Mouse (Mus musculus): ENCODE data around the gene Alad. TPM values are rescaled to one million over a fixed set of nuclear protein-coding genes. Genes with fewer than 3 reads are reported as not detected.

The Alad gene
- polyA plus RNA-seq, 1 experiment = 75.9 TPM

DNA sequence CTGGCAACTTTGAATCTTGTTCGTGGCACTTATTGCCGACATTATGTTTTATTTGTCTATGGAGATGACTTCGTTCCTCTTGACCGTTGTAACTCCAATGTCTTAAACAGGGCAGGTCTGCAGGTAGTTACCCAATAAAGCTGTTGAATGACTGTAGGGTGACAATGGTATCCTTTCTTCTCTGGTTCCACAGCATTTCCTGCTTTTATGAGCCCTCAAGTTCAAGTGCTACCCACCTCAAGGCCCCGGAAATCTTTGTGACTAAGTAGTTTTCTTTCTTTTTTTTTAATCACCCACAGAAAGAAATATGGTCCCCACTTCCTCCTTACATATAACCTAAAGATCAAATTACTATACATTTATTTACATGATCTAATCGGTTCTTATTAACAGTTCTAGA is 43.9 kb downstream of the Alad start:
- TF ChIP-seq CTCF (IDR thresholded peaks at IDR 0.05; ENCODE audit: borderline replicate concordance, control insufficient read depth, extremely low read depth, insufficient read depth, low read length, poor library complexity) (no peak), POLR2A (IDR thresholded peaks at IDR 0.05; ENCODE audit: control insufficient read depth, extremely low read depth, insufficient read depth, low read length, poor library complexity) (no peak)
- Histone ChIP-seq H3K27me3 (ENCODE audit: control insufficient read depth, insufficient read depth, low read length) (no peaks in the 10 kb centered on the region), H3K36me3 (ENCODE audit: control insufficient read depth, insufficient read depth, low read length) (no peaks in the 10 kb centered on the region), H3K4me1 (replicated peaks; ENCODE audit: control insufficient read depth, insufficient read depth, low read length) (peaks cover 22% of the 10 kb centered on the region), H3K4me3 (ENCODE audit: control insufficient read depth, insufficient read depth, low read length) (no peak overlapping the region), H3K27ac (ENCODE audit: control insufficient read depth, insufficient read depth, low read length) (peak overlapping the region; percentile 88; the same call in 1 of the 2 replicates)
- WGBS = 29% methylated on average over 6 of the region's 6 CpGs
- DNase-seq = peak; percentile 27

GRCm38 (mm10) chr4:62475131-62475530 is 44.6 kb downstream of the Alad start:
- WGBS = 26% methylated on average over 2 of the region's 2 CpGs
- TF ChIP-seq POLR2A (IDR thresholded peaks at IDR 0.05; ENCODE audit: control insufficient read depth, extremely low read depth, insufficient read depth, low read length, poor library complexity) (no peak), CTCF (IDR thresholded peaks at IDR 0.05; ENCODE audit: borderline replicate concordance, control insufficient read depth, extremely low read depth, insufficient read depth, low read length, poor library complexity) (no peak)
- Histone ChIP-seq H3K36me3 (ENCODE audit: control insufficient read depth, insufficient read depth, low read length) (no peaks in the 10 kb centered on the region), H3K27ac (ENCODE audit: control insufficient read depth, insufficient read depth, low read length) (peak overlapping the region; percentile 88), H3K4me3 (ENCODE audit: control insufficient read depth, insufficient read depth, low read length) (no peak overlapping the region), H3K27me3 (ENCODE audit: control insufficient read depth, insufficient read depth, low read length) (no peaks in the 10 kb centered on the region), H3K4me1 (replicated peaks; ENCODE audit: control insufficient read depth, insufficient read depth, low read length) (peaks cover 24% of the 10 kb centered on the region)
- DNase-seq = peak; percentile 35

DNA sequence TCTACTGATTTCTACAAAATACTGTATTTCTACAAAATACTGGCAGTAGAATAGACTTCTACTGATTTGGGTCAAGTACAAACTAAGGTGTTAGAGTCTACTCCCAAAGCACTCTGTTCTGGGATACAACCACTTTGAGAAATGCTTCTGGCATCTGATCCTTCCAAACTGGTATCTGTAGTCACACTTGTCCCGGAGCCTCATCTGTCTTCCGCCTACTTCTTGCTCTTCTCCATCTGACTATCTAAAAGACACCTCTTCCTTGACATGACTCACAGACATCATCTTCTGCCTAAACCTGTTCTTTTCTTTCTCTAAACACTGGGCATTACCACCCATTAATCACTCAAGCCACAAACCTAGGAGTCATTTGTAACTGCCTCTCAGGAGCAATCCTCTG is 47.6 kb downstream of the Alad start:
- Histone ChIP-seq H3K4me1 (replicated peaks; ENCODE audit: control insufficient read depth, insufficient read depth, low read length) (peaks cover 16% of the 10 kb centered on the region), H3K27ac (ENCODE audit: control insufficient read depth, insufficient read depth, low read length) (no peak overlapping the region), H3K36me3 (ENCODE audit: control insufficient read depth, insufficient read depth, low read length) (no peaks in the 10 kb centered on the region), H3K4me3 (ENCODE audit: control insufficient read depth, insufficient read depth, low read length) (no peak overlapping the region), H3K27me3 (ENCODE audit: control insufficient read depth, insufficient read depth, low read length) (no peaks in the 10 kb centered on the region)
- 92% methylated on average over 2 of the region's 2 CpGs for WGBS
- no peak for DNase-seq
- no peak for TF ChIP-seq CTCF (IDR thresholded peaks at IDR 0.05; ENCODE audit: borderline replicate concordance, control insufficient read depth, extremely low read depth, insufficient read depth, low read length, poor library complexity)
- TF ChIP-seq POLR2A (IDR thresholded peaks at IDR 0.05; ENCODE audit: control insufficient read depth, extremely low read depth, insufficient read depth, low read length, poor library complexity) = no peak

GRCm38 (mm10) chr4:62470598-62471051 is 49.1 kb downstream of the Alad start, which contains the start of gene Wdr31:
Wdr31 (minus strand) TSS chr4:62470896.
- Histone ChIP-seq H3K27me3 (ENCODE audit: control insufficient read depth, insufficient read depth, low read length) (no peaks in the 10 kb centered on the region), H3K4me1 (replicated peaks; ENCODE audit: control insufficient read depth, insufficient read depth, low read length) (peaks cover 8% of the 10 kb centered on the region), H3K27ac (ENCODE audit: control insufficient read depth, insufficient read depth, low read length) (no peak within 1 kb of the TSS), H3K4me3 (ENCODE audit: control insufficient read depth, insufficient read depth, low read length) (peak within 1 kb of the TSS; percentile 53), H3K36me3 (ENCODE audit: control insufficient read depth, insufficient read depth, low read length) (no peaks in the 10 kb centered on the region)
- TF ChIP-seq POLR2A (IDR thresholded peaks at IDR 0.05; ENCODE audit: control insufficient read depth, extremely low read depth, insufficient read depth, low read length, poor library complexity) (no peak), CTCF (IDR thresholded peaks at IDR 0.05; ENCODE audit: borderline replicate concordance, control insufficient read depth, extremely low read depth, insufficient read depth, low read length, poor library complexity) (no peak)
- WGBS = 2% methylated on average over 30 of the region's 30 CpGs
- peak; percentile 78 for DNase-seq

GRCm38 (mm10) chr4:62468158-62468557 is 51.6 kb downstream of the Alad start:
- Histone ChIP-seq H3K4me3 (ENCODE audit: control insufficient read depth, insufficient read depth, low read length) (no peak overlapping the region), H3K27me3 (ENCODE audit: control insufficient read depth, insufficient read depth, low read length) (no peaks in the 10 kb centered on the region), H3K36me3 (ENCODE audit: control insufficient read depth, insufficient read depth, low read length) (no peaks in the 10 kb centered on the region), H3K4me1 (replicated peaks; ENCODE audit: control insufficient read depth, insufficient read depth, low read length) (peaks cover 3% of the 10 kb centered on the region), H3K27ac (ENCODE audit: control insufficient read depth, insufficient read depth, low read length) (no peak overlapping the region)
- no peak for TF ChIP-seq POLR2A (IDR thresholded peaks at IDR 0.05; ENCODE audit: control insufficient read depth, extremely low read depth, insufficient read depth, low read length, poor library complexity)
- TF ChIP-seq CTCF (IDR thresholded peaks at IDR 0.05; ENCODE audit: borderline replicate concordance, control insufficient read depth, extremely low read depth, insufficient read depth, low read length, poor library complexity) = no peak
- WGBS = 96% methylated on average over 1 of the region's 1 CpGs
- no peak for DNase-seq

DNA sequence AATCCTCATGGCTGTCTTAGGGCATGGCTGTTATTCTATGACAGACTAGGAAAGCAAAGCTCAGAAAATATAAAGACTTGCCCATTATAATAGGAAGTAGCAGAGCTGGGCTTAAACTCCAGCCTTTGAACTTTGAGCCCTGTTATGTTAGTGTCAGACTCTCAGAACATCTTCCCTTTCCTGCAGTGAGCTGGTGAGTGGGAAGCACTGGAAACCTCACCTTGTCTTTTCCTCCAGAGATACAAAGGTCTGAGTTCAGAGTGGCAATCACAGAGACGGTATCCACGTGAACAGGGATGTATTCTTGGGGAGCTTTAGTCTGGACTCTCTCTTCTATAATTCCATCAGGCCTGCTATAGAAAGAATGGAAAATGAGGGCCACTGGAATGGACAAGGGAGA is 56.6 kb downstream of the Alad start:
- 96% methylated on average over 2 of the region's 2 CpGs for WGBS
- Histone ChIP-seq H3K4me3 (ENCODE audit: control insufficient read depth, insufficient read depth, low read length) (no peak overlapping the region), H3K27me3 (ENCODE audit: control insufficient read depth, insufficient read depth, low read length) (no peaks in the 10 kb centered on the region), H3K4me1 (replicated peaks; ENCODE audit: control insufficient read depth, insufficient read depth, low read length) (no peaks in the 10 kb centered on the region), H3K36me3 (ENCODE audit: control insufficient read depth, insufficient read depth, low read length) (no peaks in the 10 kb centered on the region), H3K27ac (ENCODE audit: control insufficient read depth, insufficient read depth, low read length) (no peak overlapping the region)
- TF ChIP-seq POLR2A (IDR thresholded peaks at IDR 0.05; ENCODE audit: control insufficient read depth, extremely low read depth, insufficient read depth, low read length, poor library complexity) (no peak), CTCF (IDR thresholded peaks at IDR 0.05; ENCODE audit: borderline replicate concordance, control insufficient read depth, extremely low read depth, insufficient read depth, low read length, poor library complexity) (no peak)
- DNase-seq = no peak

DNA sequence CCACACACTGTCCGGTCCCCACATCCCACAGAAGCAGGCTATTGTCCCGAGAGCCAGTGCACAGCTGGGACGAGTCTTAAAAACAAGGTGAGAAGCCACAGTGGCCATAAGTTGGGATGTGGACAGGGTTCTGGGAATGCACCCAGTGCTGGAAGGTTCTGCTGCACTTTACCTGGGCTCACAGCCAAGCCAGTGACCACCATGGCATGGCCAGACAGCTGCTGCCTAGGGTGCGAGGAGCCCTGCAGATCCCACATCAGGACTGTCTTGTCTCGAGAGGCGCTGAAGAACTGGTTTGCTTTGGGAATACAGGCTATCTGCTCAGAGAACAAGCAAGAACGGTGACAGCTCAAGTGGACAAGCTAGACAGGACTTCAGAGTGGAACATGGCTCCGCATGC is 59.4 kb downstream of the Alad start:
- no peak for DNase-seq
- TF ChIP-seq CTCF (IDR thresholded peaks at IDR 0.05; ENCODE audit: borderline replicate concordance, control insufficient read depth, extremely low read depth, insufficient read depth, low read length, poor library complexity) (no peak), POLR2A (IDR thresholded peaks at IDR 0.05; ENCODE audit: control insufficient read depth, extremely low read depth, insufficient read depth, low read length, poor library complexity) (no peak)
- H3K27me3 ChIP-seq (ENCODE audit: control insufficient read depth, insufficient read depth, low read length) = no peaks in the 10 kb centered on the region
- no peak overlapping the region for H3K27ac ChIP-seq (ENCODE audit: control insufficient read depth, insufficient read depth, low read length)
- no peak overlapping the region for H3K4me3 ChIP-seq (ENCODE audit: control insufficient read depth, insufficient read depth, low read length)
- 97% methylated on average over 8 of the region's 8 CpGs for WGBS
- no peaks in the 10 kb centered on the region for H3K36me3 ChIP-seq (ENCODE audit: control insufficient read depth, insufficient read depth, low read length)
- H3K4me1 ChIP-seq (replicated peaks; ENCODE audit: control insufficient read depth, insufficient read depth, low read length) = 0 out of 2 replicates have a peak, but pooled peaks cover 2% of the 10 kb centered on the region

Other genes starting within 250 kb of the Alad start
- 59.3 and 59.5 TPM in 2 replicates for gene Fkbp15, start 159.4 kb downstream of the Alad start, polyA plus RNA-seq (2012; rRNA removed)
- gene Slc31a1, start 159.2 kb downstream of the Alad start, polyA plus RNA-seq (2012; rRNA removed) = 10.5 TPM in 2 replicates
- 51.0 and 54.3 TPM in 2 replicates for gene Cdc26, start 111.3 kb downstream of the Alad start, polyA plus RNA-seq (2012; rRNA removed)
- 21.1 and 23.9 TPM in 2 replicates for gene Prpf4, start 111.1 kb downstream of the Alad start, polyA plus RNA-seq (2012; rRNA removed)
- 23.7 and 25.8 TPM in 2 replicates for gene Rnf183, start 84.7 kb downstream of the Alad start, polyA plus RNA-seq (2012; rRNA removed)
- gene Wdr31, start 49.0 kb downstream of the Alad start, polyA plus RNA-seq (2012; rRNA removed) = 1.6 and 1.9 TPM in 2 replicates
- 19.7 and 19.8 TPM in 2 replicates for gene Bspry, start 39.9 kb downstream of the Alad start, polyA plus RNA-seq (2012; rRNA removed)
- 4.5 and 7.0 TPM in 2 replicates for gene Hdhd3, start 16.5 kb downstream of the Alad start, polyA plus RNA-seq (2012; rRNA removed)
- 18.0 and 20.9 TPM in 2 replicates for gene Pole3, start 5.2 kb upstream of the Alad start, polyA plus RNA-seq (2012; rRNA removed)
- gene 4933430I17Rik, start 5.5 kb upstream of the Alad start, polyA plus RNA-seq (2012; rRNA removed) = 0.15 and 0.16 TPM in 2 replicates
- 61.1 and 81.3 TPM in 2 replicates for gene Rgs3, start 39.9 kb upstream of the Alad start, polyA plus RNA-seq (2012; rRNA removed)

Measured in thymus, adult 2 months (tissue).